Mouse (Mus musculus): ENCODE data around the gene B3galt4.
"Not testable (repeated sequence)": the region's sequence is repeated elsewhere in the genome, so short reads cannot be mapped to it uniquely, and the experiment has no call there.

The B3galt4 gene

DNA sequence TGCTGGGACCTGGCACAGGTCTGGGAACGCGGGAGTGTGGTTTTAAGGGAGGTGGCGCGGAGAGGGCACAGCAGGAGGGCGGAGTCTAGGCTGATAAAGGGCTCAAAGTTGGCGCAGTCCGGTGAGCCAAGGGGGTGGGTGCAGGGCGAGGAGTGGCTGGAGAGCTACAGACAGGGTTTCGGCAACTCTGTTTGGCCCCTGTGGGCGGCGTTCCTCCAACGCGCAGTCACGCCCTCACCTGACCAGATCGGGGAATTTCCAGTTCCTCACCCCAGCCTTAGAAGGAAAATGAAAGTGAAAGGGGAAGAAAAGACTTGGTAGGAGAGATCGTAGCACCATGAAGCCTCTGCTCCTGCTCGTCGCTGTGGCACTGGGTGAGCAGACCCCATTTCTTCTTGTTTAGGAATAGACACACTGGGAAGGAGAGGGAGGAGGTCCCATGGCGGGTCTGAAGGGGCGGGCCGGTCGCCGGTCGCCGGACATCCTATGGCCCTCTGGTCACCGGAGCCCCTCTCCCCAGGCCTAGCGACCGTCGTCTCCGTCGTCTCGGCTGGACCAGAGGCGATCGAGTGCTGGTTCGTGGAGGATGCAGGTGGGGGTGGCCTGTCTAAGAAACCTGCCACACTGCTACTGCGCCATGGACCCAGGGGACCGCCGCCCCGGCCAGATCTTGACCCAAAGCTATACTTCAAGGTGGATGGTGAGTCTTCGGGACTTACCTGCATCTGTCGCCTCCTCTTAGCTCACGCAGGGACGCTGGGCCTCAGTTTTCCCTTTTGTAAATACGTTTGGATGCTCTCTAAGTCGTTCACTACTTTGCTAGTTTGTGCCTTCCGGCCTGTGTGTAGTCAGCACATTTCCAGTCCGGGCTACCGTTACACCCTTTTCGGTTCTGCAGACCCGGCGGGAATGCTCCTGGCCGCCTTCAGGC lies 31.7 kb downstream of the B3galt4 start:
- peak; percentile 89 for DNase-seq

- no peak for DNase-seq
These were observed 32.7 kb downstream of the B3galt4 start for GRCm38 (mm10) chr17:33918293-33919203.

DNA sequence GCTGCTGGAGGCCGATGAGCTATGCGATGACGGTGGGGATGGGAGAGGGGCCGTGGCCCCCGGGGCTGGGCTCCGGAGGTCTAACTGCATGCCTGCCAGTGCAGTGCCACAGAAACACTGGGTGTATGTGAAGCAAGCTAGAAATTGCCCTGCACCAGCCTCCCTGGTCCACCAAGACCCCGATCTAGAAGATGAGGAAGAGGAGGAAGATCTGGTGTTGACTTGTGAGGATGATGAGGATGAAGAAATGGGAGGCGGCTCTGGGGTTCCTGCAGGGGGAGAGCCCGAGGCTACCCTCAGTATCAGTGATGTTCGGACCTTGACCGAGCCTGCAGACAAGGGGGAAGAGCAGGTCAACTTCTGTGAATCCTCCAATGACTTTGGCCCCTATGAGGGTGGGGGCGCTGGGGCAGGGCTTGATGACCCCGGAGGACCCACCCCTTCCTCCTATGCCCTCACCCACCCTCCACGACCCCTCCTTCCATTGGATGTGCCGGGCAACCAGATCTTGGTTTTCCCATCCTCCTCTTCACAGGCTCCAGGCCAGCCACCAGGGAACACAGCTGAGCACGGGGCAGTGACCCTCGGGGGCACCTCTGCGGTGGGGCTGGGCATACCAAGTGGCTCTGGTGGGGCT lies 33.5 kb downstream of the B3galt4 start:
- no peak for DNase-seq

GRCm38 (mm10) chr17:33916847-33917655 lies 34.2 kb downstream of the B3galt4 start:
- no peak for DNase-seq

GRCm38 (mm10) chr17:33916294-33916693 lies 35.0 kb downstream of the B3galt4 start:
- DNase-seq: no peak

DNA sequence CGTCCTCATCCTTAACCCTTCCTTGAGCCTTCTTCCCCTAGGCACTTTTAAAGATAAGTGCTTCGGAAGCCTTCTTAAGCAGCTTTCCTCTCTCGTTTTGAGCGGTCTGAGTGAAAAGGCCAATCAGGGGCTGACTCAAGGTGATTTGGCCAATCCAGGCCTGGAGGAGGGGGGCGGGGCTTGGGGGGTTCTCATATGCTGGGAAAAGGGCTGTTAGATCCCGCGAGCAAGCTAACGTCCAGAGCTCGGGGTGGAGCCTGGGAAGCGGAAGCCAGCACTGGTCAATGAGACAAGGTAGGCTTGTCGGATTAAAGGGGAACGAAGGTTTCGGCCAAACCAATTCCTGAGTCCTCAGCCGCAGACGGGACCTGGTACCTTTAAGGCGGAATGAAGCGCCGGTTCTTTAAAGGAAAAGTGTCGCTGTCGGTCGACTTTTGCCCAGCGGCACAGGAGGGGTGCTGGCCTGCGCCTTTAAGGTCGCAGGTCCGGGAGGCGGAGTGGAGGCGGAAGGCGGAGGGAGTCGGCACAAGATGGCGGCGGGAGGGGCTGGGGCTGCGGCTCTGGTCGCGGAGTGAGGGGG lies 35.5 kb downstream of the B3galt4 start, which contains the start of the genes Tapbp and Zbtb22:
Tapbp (plus strand) TSS at position 229 of the 580 bp plus-strand sequence.
Zbtb22 (plus strand) TSS at position 234 of the 580 bp plus-strand sequence.
- peak; percentile 97 for DNase-seq

GRCm38 (mm10) chr17:33914969-33915391 lies 36.3 kb downstream of the B3galt4 start:
- no peak for DNase-seq

DNA sequence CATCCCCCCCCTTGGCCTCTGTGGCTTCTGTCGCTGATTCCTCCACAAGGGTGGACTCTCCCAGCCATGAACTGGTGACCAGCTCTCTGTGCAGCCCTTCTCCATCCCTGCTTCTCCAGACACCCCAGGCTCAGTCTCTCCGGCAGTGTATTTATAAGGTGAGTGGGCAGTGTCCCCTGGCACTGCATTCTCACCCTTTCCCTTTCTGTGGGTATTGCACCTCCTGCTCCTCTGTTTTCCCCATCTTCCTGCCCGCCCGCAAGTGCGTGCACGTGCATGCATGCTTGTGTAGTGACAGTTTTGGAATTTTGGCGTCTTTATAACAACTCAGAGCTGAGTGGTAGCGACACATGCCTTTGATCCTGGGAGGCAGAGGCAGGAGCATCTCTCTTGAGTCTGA lies 37.4 kb downstream of the B3galt4 start:
- DNase-seq: no peak

GRCm38 (mm10) chr17:33913264-33913663 lies 38.0 kb downstream of the B3galt4 start:
- DNase-seq: no peak

DNA sequence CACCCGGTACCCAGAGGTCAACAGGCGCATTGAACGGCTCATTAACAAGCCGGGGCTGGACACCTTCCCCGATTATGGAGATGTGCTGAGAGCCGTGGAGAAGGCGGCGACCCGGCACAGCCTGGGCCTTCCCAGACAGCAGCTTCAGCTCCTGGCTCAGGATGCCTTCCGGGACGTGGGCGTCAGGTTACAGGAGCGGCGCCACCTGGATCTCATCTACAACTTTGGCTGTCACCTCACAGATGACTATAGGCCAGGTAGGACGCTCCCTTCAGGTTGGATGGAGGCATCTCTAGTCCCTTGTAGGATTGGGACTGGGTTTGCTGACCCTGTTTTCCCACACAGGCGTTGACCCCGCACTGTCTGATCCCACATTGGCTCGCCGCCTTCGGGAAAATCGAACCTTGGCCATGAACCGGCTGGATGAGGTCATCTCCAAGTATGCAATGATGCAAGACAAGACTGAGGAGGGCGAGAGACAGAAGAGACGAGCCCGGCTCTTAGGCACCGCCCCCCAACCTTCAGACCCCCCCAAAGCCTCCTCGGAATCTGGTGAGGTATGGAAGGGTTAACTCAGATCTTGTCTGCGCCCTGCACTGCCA lies 39.4 kb downstream of the B3galt4 start:
- no peak for DNase-seq

- DNase-seq: no peak
These were observed 40.1 kb downstream of the B3galt4 start for GRCm38 (mm10) chr17:33911052-33911812.

DNA sequence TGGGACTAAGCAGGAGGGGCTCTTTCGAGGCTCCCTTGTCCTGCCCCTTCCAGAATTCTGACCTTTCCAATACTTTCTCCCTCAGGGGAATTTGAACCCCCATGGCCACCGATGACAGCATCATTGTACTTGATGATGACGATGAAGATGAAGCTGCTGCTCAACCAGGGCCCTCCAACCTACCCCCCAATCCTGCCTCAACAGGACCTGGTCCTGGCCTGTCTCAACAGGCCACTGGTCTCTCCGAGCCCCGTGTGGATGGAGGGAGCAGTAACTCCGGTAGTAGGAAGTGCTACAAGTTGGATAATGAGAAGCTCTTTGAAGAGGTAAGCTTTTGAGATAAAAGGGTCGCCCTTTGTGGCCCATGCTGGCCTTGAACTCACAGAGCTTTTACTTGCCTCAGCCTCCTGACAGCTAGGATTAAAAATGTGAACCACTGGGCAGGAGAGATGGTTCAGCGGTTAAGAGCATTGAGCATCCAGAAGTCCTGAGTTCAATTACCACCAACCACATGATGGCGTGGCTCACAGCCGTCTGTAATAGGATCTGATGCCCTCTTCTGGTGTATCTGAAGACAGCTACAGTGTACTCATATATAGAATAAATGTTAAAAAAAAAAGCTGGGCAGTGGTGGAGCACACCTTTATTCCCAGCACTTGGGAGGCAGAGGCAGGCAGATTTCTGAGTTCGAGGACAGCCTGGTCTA lies 40.8 kb downstream of the B3galt4 start:
- no peak for DNase-seq

- peak; percentile 57 for DNase-seq
These were observed 41.4 kb downstream of the B3galt4 start for GRCm38 (mm10) chr17:33909869-33910250.

- peak; percentile 100 for DNase-seq
These were observed 42.0 kb downstream of the B3galt4 start, which contains the start of gene Daxx for GRCm38 (mm10) chr17:33909077-33909868. TSS of gene Daxx (plus strand) at chr17:33909414.

- DNase-seq: peak; percentile 61
These were observed 42.8 kb downstream of the B3galt4 start for GRCm38 (mm10) chr17:33908331-33909076.

DNA sequence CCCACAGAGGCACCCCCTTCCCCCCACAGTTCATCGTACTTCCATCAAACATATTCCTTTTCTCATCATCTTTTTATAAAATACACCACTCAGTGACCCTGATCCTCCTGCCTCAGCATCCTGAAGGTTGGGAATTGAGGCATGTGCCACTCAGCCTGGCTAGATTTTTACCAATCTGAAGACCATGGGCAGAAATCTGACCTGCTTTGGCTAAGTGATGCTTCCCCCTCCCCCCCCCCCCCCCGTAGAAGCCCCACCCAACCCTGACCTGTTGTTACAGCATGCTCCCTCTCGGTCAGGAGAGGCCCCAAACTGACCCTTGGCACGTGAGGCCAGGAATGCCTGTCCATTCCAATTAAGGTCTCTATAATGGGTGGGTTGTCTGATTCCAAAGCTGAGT lies 46.5 kb downstream of the B3galt4 start, which contains the start of gene Platr17:
Platr17 (plus strand) TSS at position 301 of the 400 bp plus-strand sequence.
- not testable (repeated sequence) for DNase-seq

- not testable (repeated sequence) for DNase-seq
These were observed 47.2 kb downstream of the B3galt4 start for GRCm38 (mm10) chr17:33903911-33904651.

Data from kidney, postnatal 14 days (tissue).